Mouse (Mus musculus) CH12F3 (cell line): Measurements from ENCODE around the gene Ppp4r1.

Source experiments
- in situ Hi-C: fragments of 300-500 bp; cut with MboI; formaldehyde crosslinking; loops from 2 replicates; pipeline ENCODE4 v1.14.3; 2020; ENCODE audit warnings: low sequenced_read_pairs

The Ppp4r1 gene

GRCm38 (mm10) chr17:65800451-65800850, 18.1 kb downstream of the Ppp4r1 start:
- in situ Hi-C loops = no loop called here

GRCm38 (mm10) chr17:65802026-65802425, 19.7 kb downstream of the Ppp4r1 start:
- in situ Hi-C loops = no loop called here

DNA sequence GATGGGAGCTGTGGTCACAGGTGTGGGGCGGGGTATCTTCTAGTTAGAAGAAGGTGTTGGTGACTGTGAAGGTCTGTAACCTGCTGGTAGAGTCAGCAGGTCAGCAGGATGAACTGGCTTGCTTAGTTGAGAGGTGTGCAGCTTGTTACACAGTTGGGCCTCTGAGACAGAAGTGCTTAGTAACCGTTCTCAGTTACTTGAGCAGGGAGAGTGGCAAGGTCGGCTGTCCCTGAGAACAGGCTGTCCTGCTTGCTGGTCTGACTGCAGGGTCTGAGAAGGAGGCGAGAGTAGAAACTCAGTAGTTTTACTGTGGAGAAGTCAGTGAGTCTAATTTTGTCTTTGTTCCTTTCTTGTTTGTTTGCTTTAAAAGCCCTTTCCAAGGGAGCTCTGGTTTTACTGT, 23.6 kb downstream of the Ppp4r1 start:
- in situ Hi-C loops = no loop called here

DNA sequence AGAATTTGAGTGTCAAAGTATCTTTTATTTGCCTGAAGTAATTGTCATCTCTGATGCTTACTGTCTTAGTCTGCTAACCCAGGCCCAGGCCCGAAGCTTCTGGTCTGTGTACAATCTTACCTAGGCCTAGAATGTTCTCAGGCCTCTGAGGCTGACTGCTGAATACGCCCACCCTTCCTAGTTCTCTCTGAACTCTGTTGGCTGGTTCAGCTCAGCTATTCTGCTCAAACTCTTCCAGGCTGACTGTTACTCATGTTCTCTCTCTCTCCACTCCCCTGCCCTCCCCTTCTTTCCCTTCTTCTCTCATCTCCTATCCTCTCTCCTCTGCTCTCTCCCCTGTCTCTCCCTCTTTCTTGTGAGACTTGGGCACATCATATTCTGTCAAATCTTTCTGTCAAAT, 24.0 kb downstream of the Ppp4r1 start:
- in situ Hi-C loops = no loop called here

DNA sequence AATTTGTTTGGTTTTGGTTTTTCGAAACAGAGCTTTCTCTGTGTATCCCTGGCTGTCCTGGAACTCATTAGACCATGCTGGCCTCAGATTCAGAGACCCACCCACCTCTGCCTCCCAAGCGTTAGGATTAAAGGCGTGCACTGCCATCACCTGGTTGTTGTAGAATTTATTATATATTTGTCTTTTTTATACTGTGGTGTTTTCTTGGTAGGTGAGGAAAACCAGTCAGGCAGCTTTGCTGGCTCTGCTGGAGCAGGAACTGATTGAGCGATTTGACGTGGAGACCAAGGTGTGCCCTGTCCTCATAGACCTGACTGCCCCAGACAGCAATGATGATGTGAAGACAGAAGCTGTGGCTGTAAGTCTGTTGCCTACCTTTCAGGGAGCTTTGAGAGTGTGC, 28.7 kb downstream of the Ppp4r1 start:
- in situ Hi-C loops = no loop called here

DNA sequence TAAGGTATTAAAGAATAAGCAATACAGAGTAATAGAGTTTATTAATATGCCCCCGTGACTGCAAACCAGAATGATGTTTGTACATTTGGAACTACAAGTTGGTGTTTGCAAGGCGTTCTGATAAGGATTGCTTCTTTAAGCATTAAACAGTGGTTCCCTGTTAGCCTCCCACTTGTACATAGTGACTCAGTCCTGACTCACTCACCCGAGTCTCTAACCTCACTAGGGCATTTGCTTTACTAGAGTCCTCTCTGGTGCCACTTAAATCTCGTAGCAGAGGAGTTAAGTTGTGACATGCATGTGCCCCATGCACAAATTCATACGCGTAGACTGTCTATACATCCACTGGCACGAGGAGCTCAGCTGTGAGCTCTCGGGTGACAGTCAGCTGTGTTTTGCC, 31.4 kb downstream of the Ppp4r1 start:
- in situ Hi-C loops = no loop called here

DNA sequence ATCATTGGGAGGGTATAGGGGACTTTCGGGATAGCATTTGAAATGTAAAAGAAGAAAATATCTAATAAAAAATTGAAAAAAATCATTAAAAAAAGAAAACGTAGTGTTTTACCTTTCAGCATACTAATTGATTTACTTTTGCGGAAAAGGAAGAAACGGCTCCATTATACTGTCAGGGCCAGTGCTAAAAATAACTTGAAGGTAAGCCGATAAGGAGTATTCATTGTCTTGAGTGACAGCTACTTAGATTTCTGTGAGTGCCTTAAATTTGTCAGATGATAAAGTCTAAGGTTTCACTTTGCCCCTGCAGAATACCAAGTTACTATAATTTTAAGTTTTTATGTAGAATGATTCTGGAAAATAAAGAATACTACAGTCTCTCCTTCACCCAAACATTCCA, 37.8 kb downstream of the Ppp4r1 start:
- in situ Hi-C loops = no loop called here

DNA sequence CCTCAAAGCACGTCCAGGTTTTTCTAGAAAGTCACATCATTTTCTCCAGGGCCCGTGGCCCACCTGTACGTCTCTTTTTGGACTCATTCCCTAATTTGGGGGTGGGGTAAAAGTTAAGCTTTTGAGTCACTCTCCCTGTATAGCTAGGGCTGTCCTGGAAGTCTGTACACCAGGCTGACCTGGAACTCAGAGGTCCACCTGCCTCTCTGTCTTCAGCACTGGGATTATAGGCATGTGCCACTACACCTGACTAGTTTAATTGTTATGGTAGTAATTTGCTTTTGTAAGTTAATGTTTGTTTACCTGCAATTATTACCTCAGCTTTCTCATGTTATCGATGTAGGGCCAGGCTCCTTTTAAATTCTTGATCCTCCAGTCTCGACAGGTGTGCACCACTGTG, 40.0 kb downstream of the Ppp4r1 start:
- in situ Hi-C loops = no loop called here

DNA sequence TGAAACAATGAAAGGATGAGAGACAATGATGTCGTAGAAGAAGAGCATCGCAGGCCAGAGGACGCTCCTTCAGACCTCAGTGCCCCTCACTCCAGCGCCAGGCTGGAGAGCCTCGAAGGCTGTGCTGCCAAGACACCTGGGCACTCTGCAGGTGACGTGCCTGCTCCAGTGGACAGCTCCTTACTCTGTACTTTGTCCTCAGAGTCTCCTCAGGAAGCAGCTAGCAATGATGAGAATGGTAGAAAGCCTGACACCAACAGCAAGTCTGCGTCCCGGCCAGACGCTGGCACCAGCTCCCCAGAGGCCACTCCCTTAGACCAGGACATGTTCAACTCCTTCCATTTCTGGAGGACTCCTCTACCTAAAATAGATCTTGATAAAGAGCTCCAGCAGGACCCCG, 41.9 kb downstream of the Ppp4r1 start:
- in situ Hi-C loops = no loop called here

DNA sequence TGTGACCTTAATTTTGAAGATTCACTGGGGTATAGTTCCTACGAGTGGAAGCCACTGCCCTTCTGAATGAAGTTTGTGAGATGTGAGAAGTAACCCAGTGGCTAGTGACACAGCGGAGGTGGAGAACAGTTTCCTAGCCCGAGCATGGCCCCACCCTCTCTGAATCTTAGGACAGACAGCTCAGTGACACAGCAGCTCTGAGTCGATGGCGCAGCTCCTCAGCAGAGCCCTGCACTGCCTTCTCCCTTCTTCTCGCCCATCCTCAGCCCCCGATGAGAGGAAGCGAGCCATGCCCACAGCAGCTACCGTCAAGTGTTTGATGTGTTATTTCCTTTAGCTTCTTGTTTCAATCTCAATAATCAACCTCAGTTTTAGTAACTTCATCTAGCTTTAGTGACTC, 43.9 kb downstream of the Ppp4r1 start:
- in situ Hi-C loops = no loop called here

GRCm38 (mm10) chr17:65827119-65827840, 44.9 kb downstream of the Ppp4r1 start:
- in situ Hi-C loops = no loop called here

DNA sequence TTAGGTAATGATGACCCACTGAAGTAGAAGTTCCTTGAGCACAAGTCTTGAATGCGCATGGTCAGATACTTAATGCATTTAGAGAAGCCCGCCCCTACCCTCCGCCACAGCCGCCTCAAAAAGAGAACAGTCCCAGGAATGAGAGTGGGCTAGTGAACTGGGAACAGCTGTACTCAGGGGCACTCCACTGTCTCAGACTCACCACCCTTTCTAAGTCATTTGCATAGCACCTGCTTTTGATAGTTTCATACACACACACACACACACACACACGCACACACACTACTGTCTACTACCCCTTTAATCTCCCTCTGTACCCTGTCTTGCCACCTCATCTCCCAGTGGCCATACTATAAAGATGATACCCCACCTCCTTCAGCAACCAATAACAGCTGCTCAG, 45.5 kb downstream of the Ppp4r1 start:
- in situ Hi-C loops = no loop called here

DNA sequence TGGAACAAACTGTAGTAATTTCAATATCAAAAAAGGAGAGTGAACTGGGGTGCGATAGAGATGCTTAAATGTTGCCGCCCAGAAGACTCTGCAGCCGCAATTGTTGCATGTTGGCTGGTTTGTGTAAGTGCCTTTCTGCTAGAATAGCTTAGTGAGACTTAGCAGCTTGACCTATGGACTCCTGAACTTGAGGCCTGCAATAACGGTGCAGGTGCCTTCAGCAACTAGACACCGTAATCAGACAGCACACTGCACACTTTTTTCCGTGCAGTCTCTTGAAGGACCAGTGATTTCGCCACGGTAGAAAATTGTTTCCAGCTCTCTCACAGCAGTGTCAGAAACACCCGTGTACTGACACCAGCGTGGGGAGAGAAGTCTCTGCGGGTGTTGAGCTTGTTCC, 46.6 kb downstream of the Ppp4r1 start:
- in situ Hi-C loops = no loop called here

DNA sequence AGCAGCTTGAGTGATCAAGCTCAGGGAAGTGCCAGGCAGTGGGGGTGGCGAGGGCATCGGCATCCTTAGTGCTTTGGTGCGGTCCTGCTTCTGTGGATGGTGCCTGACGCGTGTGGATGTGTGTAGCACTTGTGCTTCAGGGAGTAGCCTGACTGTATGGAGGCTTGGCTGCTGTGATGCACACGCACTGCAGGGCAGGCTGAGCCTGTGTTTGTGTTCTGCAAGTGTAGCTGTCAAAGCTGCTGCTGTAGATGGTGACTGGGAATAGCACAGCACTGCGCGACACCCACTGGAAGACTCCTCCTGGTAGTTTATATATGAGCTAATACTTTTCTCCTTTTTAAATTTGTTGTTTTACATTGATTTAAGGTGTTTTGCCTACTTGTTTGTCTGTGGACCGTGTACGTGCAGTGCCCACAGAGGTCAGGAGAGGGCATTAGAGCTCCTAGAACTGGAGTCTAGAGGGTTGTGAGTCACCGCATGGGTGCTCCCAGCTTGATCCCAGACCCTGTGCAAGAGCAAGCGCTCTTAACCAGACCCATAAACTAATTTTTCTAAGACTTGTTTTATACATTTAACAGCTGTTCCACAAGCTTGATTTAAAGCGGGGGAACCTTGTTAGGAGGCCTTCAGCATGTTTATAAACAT, 48.0 kb downstream of the Ppp4r1 start:
- in situ Hi-C loops = no loop called here

DNA sequence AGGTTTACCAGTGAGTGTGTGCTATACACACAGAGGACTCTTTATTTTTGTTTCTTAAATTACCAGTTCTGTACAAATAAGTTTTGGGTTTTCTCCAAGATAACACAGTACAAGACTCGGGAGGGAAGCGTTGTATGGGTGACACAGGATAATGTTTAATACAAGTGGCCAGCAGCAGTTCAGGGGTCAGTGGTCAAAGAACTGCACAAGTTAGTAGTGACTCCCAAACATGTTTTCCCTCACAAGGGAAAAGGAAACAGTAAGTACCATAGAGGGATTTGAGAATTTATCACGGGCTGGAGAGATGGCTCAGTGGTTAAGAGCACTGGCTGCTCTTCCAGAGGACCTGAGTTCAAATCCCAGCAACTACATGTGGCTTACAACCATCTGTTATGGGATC, 51.5 kb downstream of the Ppp4r1 start:
- in situ Hi-C loops = no loop called here

- in situ Hi-C loops = no loop called here
These were observed 54.4 kb downstream of the Ppp4r1 start for GRCm38 (mm10) chr17:65836746-65837145.

GRCm38 (mm10) chr17:65839541-65840256, 57.3 kb downstream of the Ppp4r1 start:
- in situ Hi-C loops = no loop called here

GRCm38 (mm10) chr17:65842669-65843381, 60.5 kb downstream of the Ppp4r1 start:
- in situ Hi-C loops = no loop called here

DNA sequence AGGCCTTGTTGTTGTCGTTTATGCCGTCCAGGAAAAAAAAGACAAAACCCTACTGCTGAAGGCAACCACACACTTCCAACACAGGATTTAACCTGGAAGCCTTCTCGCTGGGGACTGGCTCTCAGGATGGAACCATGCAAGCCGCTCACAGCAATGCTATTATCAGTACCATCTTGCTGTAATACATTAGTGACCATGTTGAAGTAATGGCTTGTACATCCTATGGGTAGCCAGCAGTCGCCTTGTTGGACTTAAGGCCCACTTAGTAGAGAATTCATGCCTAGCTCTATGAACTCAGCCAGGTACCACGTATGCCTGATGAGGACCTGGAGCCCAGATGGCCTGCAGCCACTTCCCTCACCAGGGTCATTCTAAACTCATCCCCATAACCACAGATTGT, 63.0 kb downstream of the Ppp4r1 start:
- in situ Hi-C loops = no loop called here

GRCm38 (mm10) chr17:65847694-65848449, 65.5 kb downstream of the Ppp4r1 start:
- in situ Hi-C loops = no loop called here

DNA sequence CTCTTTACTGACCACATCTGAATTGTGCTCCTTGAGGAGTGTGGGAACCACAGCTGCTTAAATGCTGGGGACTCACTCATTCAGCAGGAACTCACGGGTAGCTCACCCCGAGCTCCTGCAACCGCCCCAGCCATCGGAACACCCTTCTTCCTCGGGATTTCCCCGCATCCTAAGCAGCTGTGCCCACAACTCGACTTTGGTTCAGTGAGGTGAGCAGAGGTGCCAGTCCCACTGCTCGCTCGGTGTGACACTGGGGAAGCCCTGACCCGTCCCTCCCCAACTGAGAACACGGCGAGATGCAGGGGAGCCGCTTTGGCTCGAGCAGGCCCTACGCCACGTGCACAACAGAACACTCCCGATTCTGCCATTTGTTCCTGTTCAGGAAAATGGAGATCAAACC, 68.1 kb downstream of the Ppp4r1 start:
- in situ Hi-C loops = loop anchor here (25.0 kb wide), 1 partner anchor 362 kb away; no protein-coding TSS in a partner anchor
